Mouse (Mus musculus) CH12.LX (cell line): ENCODE data around the gene Gm12216. TPM values are rescaled to one million over a fixed set of nuclear protein-coding genes. Genes with fewer than 3 reads are reported as not detected.

Source experiments
- DNase-seq: peaks from one replicate; pipeline ENCODE4 v3.0.0-alpha.2; 2013; ENCODE audit errors: extremely low read depth
- H3K27ac ChIP-seq: 2 replicates; pipeline ENCODE4 v1.5.1; 2012; ENCODE audit warnings: low read depth, mild to moderate bottlenecking, control low read depth, moderate library complexity; ENCODE audit not compliant: insufficient read depth
- H3K27me3 ChIP-seq: replicated peaks from 2 replicates; pipeline ENCODE3; 2012; ENCODE audit warnings: inconsistent platforms
- H3K36me3 ChIP-seq, 2 experiments: replicated peaks in 1 of 2; 2 replicates each; pipeline versions ENCODE3 to v1.6.1; 2012; ENCODE audit warnings: inconsistent platforms in 1 of 2, low read length in 1 of 2, mild to moderate bottlenecking in 1 of 2, mixed read lengths in 1 of 2, moderate library complexity in 1 of 2; ENCODE audit not compliant: control insufficient read depth in 1 of 2, insufficient read depth in 1 of 2
- H3K4me1 ChIP-seq, 2 experiments: 2 replicates each; pipeline ENCODE4 v1.6.1; 2012; ENCODE audit warnings: inconsistent platforms in 1 of 2, moderate library complexity in 1 of 2; ENCODE audit not compliant: insufficient read depth in 2 of 2, control insufficient read depth in 1 of 2
- H3K4me2 ChIP-seq: 2 replicates; pipeline ENCODE4 v1.6.1; 2012; ENCODE audit warnings: low read depth, mild to moderate bottlenecking, control low read depth; ENCODE audit not compliant: poor library complexity, insufficient read depth, severe bottlenecking
- H3K4me3 ChIP-seq, 3 experiments: fragments of 150-350 bp in 1 of 3; sonication (generic) in 1 of 3; replicated peaks in 1 of 3; 2 replicates each; pipeline versions ENCODE3 to v1.5.1; 2011 to 2012; ENCODE audit warnings: low read depth in 2 of 3, low read length in 2 of 3, mild to moderate bottlenecking in 2 of 3, moderate library complexity in 2 of 3, control low read depth in 1 of 3, improper control_type of control experiment in 1 of 3, inconsistent platforms in 1 of 3, mixed read lengths in 1 of 3; ENCODE audit not compliant: poor library complexity in 1 of 3
- H3K79me2 ChIP-seq: replicated peaks from 2 replicates; pipeline ENCODE4 v1.6.1; 2012; ENCODE audit warnings: mild to moderate bottlenecking, moderate library complexity; ENCODE audit not compliant: control insufficient read depth, poor library complexity, insufficient read depth, severe bottlenecking; ENCODE audit errors: extremely low read depth
- H3K9ac ChIP-seq: 2 replicates; pipeline ENCODE4 v1.6.1; 2012; ENCODE audit warnings: low read depth, mild to moderate bottlenecking, control low read depth, moderate library complexity; ENCODE audit not compliant: insufficient read depth
- H3K9me3 ChIP-seq: replicated peaks from 2 replicates; pipeline ENCODE3; 2012; ENCODE audit warnings: low read length, inconsistent platforms, mixed read lengths
- BHLHE40 ChIP-seq: IDR thresholded peaks from 2 replicates; pipeline ENCODE4 v1.6.1; 2011; ENCODE audit warnings: mild to moderate bottlenecking, low read depth, low read length, improper control_type of control experiment
- CHD1 ChIP-seq: IDR thresholded peaks from 2 replicates; pipeline ENCODE4 v1.6.1; 2012; ENCODE audit warnings: low read depth, low read length, improper control_type of control experiment, inconsistent platforms
- CHD2 ChIP-seq: IDR thresholded peaks from 2 replicates; pipeline ENCODE4 v1.6.1; 2011; ENCODE audit warnings: low read length, improper control_type of control experiment
- CTCF ChIP-seq, 2 experiments: IDR thresholded peaks in 1 of 2; conservative IDR thresholded peaks in 1 of 2; 2 replicates each; pipeline ENCODE4 v1.5.1; 2011 to 2012; ENCODE audit warnings: low read depth in 2 of 2, low read length in 2 of 2, improper control_type of control experiment in 1 of 2, inconsistent platforms in 1 of 2, mild to moderate bottlenecking in 1 of 2, moderate library complexity in 1 of 2
- E2F4 ChIP-seq: IDR thresholded peaks from 2 replicates; pipeline ENCODE4 v1.6.1; 2011; ENCODE audit warnings: low read depth, low read length, improper control_type of control experiment; ENCODE audit not compliant: insufficient replicate concordance
- GABPA ChIP-seq: IDR thresholded peaks from 2 replicates; pipeline ENCODE4 v1.6.1; 2012; ENCODE audit warnings: low read depth, low read length, improper control_type of control experiment, inconsistent platforms; ENCODE audit not compliant: insufficient replicate concordance
- HCFC1 ChIP-seq: IDR thresholded peaks from 2 replicates; pipeline ENCODE4 v1.6.1; 2012; ENCODE audit warnings: low read depth, mild to moderate bottlenecking, inconsistent platforms, low read length, improper control_type of control experiment
- IRF4 ChIP-seq: IDR thresholded peaks from 2 replicates; pipeline ENCODE4 v1.6.1; 2014; ENCODE audit warnings: low read depth, mild to moderate bottlenecking, inconsistent platforms, low read length, improper control_type of control experiment
- JUND ChIP-seq: conservative IDR thresholded peaks from 2 replicates; pipeline ENCODE4 v1.6.1; 2011; ENCODE audit warnings: low read depth, low read length, improper control_type of control experiment
- KAT2A ChIP-seq: IDR thresholded peaks from 2 replicates; pipeline ENCODE4 v1.6.1; 2012; ENCODE audit warnings: low read length, improper control_type of control experiment, inconsistent platforms; ENCODE audit not compliant: insufficient replicate concordance
- MAFK ChIP-seq: IDR thresholded peaks from 2 replicates; pipeline ENCODE4 v1.6.1; 2011; ENCODE audit warnings: low read length, improper control_type of control experiment; ENCODE audit not compliant: insufficient replicate concordance
- MAX ChIP-seq: IDR thresholded peaks from 2 replicates; pipeline ENCODE4 v1.6.1; 2011; ENCODE audit warnings: low read length, improper control_type of control experiment
- MXI1 ChIP-seq: IDR thresholded peaks from 2 replicates; pipeline ENCODE4 v1.6.1; 2011; ENCODE audit warnings: mild to moderate bottlenecking, low read depth, low read length, improper control_type of control experiment
- MYC ChIP-seq: IDR thresholded peaks from 2 replicates; pipeline ENCODE4 v1.6.1; 2011; ENCODE audit warnings: low read depth, mild to moderate bottlenecking, improper control_type of control experiment, low read length
- PAX5 ChIP-seq: IDR thresholded peaks from 2 replicates; pipeline ENCODE4 v1.6.1; 2012; ENCODE audit warnings: low read length, inconsistent platforms, mixed read lengths
- POLR2A ChIP-seq: IDR thresholded peaks from 2 replicates; pipeline ENCODE4 v1.6.1; 2011; ENCODE audit warnings: low read depth, mild to moderate bottlenecking, improper control_type of control experiment, low read length
- RAD21 ChIP-seq: IDR thresholded peaks from 2 replicates; pipeline ENCODE4 v1.6.1; 2011; ENCODE audit warnings: low read depth, mild to moderate bottlenecking, low read length, improper control_type of control experiment, moderate library complexity
- RCOR1 ChIP-seq: conservative IDR thresholded peaks from 2 replicates; pipeline ENCODE4 v1.6.1; 2012; ENCODE audit warnings: low read depth, mild to moderate bottlenecking, inconsistent platforms, low read length, improper control_type of control experiment
- SMC3 ChIP-seq: IDR thresholded peaks from 2 replicates; pipeline ENCODE4 v1.6.1; 2011; ENCODE audit warnings: low read depth, low read length, improper control_type of control experiment
- dilution Hi-C: fragments of 300-500 bp; cut with MboI; formaldehyde crosslinking; loops from 2 replicates; pipeline ENCODE4 v1.14.3; 2020; ENCODE audit warnings: low sequenced_read_pairs; ENCODE audit not compliant: extremely low pct_unique_long_range_greater_than_20kb, extremely low pct_ligation_motif_present
- in situ Hi-C: fragments of 300-500 bp; cut with MboI; formaldehyde crosslinking; loops from 3 replicates; pipeline ENCODE4 v1.14.3; 2019; ENCODE audit warnings: low sequenced_read_pairs, low pct_ligation_motif_present, low pct_unique_long_range_greater_than_20kb, mixed read lengths
- polyA plus RNA-seq: library from polyadenylated mRNA; unstranded; fragments of >175 nt; gene quantifications from 2 replicates; pipeline ENCODE4 v1.2.1, GENCODE M21; 2012; ENCODE audit warnings: low read depth; ENCODE audit not compliant: insufficient read length
- total RNA-seq, 2 experiments: library from RNA; depleted of rRNA; stranded (reverse); fragments of 300-350 nt in 1 of 2; fragments of >200 nt in 1 of 2; gene quantifications; 2 replicates each; pipeline ENCODE4 v1.2.3; 2012 to 2014

Gene Gm12216
- total and polyA plus RNA-seq, 3 experiments, result 0.56 to 2.7 (median 0.77) TPM

DNA sequence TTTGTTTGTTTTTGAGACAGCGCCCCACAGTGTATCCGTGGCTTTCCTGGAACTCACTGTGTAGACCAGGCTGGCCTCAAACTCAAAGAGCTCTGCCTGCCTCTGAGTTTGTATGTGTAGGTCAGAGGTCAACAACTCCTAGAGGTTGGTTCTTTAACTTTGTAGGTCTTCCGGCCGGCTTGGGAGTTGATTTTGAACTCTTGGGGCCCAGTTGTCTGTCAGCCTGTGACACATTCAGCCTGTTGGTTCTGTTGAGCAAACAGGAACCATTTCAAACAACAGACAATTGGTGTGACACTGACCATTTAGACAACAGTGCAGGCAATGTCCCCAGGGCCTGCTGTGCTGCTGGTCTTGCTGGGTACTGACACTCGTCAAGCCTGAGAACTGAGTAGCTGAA lies 81.3 kb downstream of the Gm12216 start:
- no peak for TF ChIP-seq SMC3
- no peak for TF ChIP-seq CHD2
- TF ChIP-seq E2F4, result no peak
- no peak for TF ChIP-seq MXI1
- no peak for TF ChIP-seq RCOR1
- Histone ChIP-seq H3K4me3 (no peak overlapping the region), H3K79me2 (peaks cover 27% of the 10 kb centered on the region), H3K36me3 (peaks cover 69 to 93% of the 10 kb centered on the region in 2 experiments), H3K4me2 (no peak overlapping the region), H3K9me3 (no peaks in the 10 kb centered on the region), H3K9ac (no peak overlapping the region), H3K27me3 (no peaks in the 10 kb centered on the region), H3K27ac (no peak overlapping the region), H3K4me1 (peaks cover 18 to 71% of the 10 kb centered on the region in 2 experiments)
- DNase-seq, result no peak
- dilution Hi-C loops, result no loop called here
- in situ Hi-C loops, result no loop called here

DNA sequence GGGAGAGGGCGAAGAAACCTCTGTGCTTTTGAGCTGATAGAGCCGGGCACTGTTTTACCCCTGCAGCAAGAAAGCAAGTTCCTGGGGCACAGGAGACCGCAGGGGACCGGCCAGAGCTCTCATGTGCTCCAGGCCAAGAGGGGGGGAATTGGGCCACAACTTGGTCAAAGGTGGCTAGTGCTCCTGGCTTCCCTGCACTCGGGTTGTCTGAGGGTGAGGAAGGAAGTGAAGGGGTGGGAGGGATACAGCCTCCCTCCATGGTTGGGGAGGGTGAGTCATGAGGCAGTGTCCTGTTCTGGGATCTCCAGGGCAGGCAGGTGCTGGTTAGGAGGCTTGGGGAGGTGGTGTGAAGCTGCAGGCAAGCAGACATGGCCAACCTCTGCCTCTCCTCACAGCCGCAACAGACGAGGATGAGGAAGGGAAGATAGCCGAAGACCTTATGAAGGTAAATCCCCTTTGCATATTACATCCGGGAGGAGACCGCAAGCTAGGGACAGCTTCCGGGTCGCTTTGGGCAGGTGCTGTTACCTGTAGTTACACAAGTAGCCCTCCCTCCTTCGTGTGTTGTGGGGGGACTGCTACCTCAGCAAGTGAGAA lies 84.3 kb downstream of the Gm12216 start:
- TF ChIP-seq IRF4 (no peak), GABPA (no peak), JUND (no peak), SMC3 (no peak), KAT2A (no peak), PAX5 (no peak), HCFC1 (no peak), BHLHE40 (no peak), CTCF (conservative IDR thresholded peaks at IDR 0.05 in 1 of 2, IDR thresholded peaks at IDR 0.05 in 1 of 2; ENCODE audit: low read depth in 2 of 2, low read length in 2 of 2) (no peak), E2F4 (no peak), MAFK (no peak), MAX (no peak), RCOR1 (no peak), RAD21 (no peak), POLR2A (no peak; the same call in 1 of the 2 replicates), CHD1 (no peak), MYC (no peak)

More for the DNA sequence above, 84.3 kb downstream of the Gm12216 start:
- Histone ChIP-seq H3K4me2 (no peak overlapping the region), H3K79me2 (peaks cover 55% of the 10 kb centered on the region), H3K27ac (no peak overlapping the region), H3K36me3 (peaks cover 78 to 87% of the 10 kb centered on the region in 2 experiments), H3K9ac (no peak overlapping the region), H3K4me1 (peaks cover 25 to 63% of the 10 kb centered on the region in 2 experiments), H3K27me3 (no peaks in the 10 kb centered on the region), H3K4me3 (no peak overlapping the region), H3K9me3 (no peaks in the 10 kb centered on the region)
- DNase-seq, result no peak
- dilution Hi-C loops (no loop called here), in situ Hi-C loops (no loop called here)
